Mouse (Mus musculus): ENCODE measurements around the gene Map1b. TPM values are rescaled to one million over a fixed set of nuclear protein-coding genes. Genes with fewer than 3 reads are reported as not detected.
A peak's percentile ranks its signal among the peaks of the same experiment; 100 is the strongest.

Map1b gene
- polyA plus RNA-seq, 1 experiment from 2014 or later, result 31.2 TPM

DNA sequence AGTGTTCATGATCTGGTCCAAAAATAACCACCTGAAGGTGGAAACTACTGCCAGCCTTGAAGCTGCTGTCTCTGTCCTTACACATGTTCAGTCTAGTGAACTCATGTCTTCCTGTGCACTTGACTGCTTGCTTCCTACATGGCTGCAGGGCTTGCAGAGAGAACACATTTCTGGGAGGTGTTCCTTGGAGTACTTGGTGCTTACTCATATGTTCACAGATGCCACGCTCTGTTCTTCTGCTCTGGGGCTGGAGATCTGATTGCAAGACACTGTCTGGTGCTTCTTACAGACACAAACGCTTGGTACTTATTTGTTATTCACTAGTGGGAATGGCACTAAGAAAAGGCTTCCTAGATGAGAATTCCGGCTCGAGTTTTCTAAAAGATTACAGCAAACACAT lies 54.5 kb downstream of the Map1b start:
- Histone ChIP-seq H3K9me3 (ENCODE audit: low read length) (no peaks in the 10 kb centered on the region), H3K9ac (replicated peaks; ENCODE audit: low read depth) (no peak overlapping the region), H3K4me3 (ENCODE audit: low read depth, low read length) (no peak overlapping the region), H3K4me1 (ENCODE audit: insufficient read depth, low read depth, low read length) (no peaks in the 10 kb centered on the region), H3K27me3 (replicated peaks; ENCODE audit: insufficient read depth, low read length) (no peaks in the 10 kb centered on the region), H3K36me3 (ENCODE audit: insufficient read depth, low read length) (no peaks in the 10 kb centered on the region), H3K27ac (ENCODE audit: low read length) (no peak overlapping the region), H3K4me2 (replicated peaks; ENCODE audit: low read depth, low read length) (no peak overlapping the region)
- ATAC-seq (no peak), DNase-seq (ENCODE audit: low spot score) (no peak)
- no peak for TF ChIP-seq CTCF (IDR thresholded peaks at IDR 0.05)
- TF ChIP-seq EP300 (IDR thresholded peaks at IDR 0.05), result no peak
- 88% methylated on average over 4 of the region's 4 CpGs for WGBS

DNA sequence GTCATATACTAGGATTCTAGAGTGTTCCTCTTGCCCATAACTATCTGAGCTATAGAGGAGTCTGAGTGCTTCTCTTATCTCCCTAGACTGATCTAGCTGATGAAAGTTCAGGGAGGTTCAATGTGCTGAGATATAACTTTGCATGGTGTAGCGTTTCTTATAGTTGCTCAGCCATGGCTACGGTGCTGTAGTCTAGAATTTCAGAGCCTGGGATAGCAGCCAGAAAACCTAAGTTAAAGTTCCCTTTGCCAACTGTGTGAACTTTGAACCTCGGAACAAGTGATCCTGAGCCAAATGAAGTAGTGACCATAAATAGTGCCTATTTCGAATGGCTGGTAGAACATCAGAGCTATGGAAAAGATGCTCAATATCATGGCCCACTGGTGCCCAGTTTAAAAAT lies 56.7 kb downstream of the Map1b start:
- no peak overlapping the region for H3K9ac ChIP-seq (replicated peaks; ENCODE audit: low read depth)
- WGBS, result 63% methylated on average over 4 of the region's 4 CpGs

DNA sequence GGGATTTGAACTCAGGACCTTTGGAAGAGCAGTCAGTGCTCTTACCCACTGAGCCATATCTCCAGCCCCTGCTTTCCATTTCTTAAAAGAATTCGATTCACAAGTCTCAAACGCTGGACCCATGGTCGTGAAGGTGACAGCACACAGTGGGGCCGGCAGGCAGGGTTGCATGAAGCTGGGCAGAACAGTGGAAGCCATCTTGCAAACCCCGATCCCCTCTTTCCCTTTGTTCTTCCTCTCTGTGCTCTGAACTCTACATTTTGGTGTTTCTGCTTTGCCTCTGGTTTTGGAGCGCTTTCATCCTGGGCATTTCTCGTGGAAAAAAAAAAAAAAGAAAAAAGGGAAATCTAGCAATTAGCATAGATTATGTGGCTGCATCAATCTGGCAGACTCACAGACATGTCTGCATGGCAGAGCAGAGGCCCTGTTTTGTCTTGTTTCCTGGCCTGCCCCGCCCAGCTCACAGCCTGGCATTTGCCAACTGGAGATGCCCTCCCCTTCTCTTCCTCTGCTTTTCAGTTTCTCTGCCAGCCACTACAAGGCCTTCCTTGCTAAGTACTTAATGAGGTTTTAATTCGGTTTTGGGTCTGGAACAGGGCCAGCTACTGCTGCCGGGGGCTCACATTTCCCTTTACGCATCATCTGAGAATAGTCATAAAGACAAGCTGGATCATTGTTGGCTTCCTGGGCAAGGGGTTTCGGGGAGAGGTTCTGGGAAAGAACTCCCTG lies 57.5 kb downstream of the Map1b start:
- Histone ChIP-seq H3K4me3 (ENCODE audit: low read depth, low read length) (no peak overlapping the region), H3K27ac (ENCODE audit: low read length) (no peak overlapping the region), H3K27me3 (replicated peaks; ENCODE audit: insufficient read depth, low read length) (no peaks in the 10 kb centered on the region), H3K4me1 (ENCODE audit: insufficient read depth, low read depth, low read length) (no peaks in the 10 kb centered on the region), H3K9ac (replicated peaks; ENCODE audit: low read depth) (no peak overlapping the region), H3K36me3 (ENCODE audit: insufficient read depth, low read length) (no peaks in the 10 kb centered on the region), H3K4me2 (replicated peaks; ENCODE audit: low read depth, low read length) (no peak overlapping the region), H3K9me3 (ENCODE audit: low read length) (no peaks in the 10 kb centered on the region)
- WGBS, result 67% methylated on average over 12 of the region's 12 CpGs
- TF ChIP-seq EP300 (IDR thresholded peaks at IDR 0.05), result no peak
- TF ChIP-seq CTCF (IDR thresholded peaks at IDR 0.05), result no peak
- peak; percentile 22 for DNase-seq (ENCODE audit: low spot score)
- ATAC-seq, result no peak

More for the DNA sequence above, 56.7 kb downstream of the Map1b start:
- no peaks in the 10 kb centered on the region for H3K9me3 ChIP-seq (ENCODE audit: low read length)
- TF ChIP-seq EP300 (IDR thresholded peaks at IDR 0.05) (no peak), CTCF (IDR thresholded peaks at IDR 0.05) (no peak)
- H3K27me3 ChIP-seq (replicated peaks; ENCODE audit: insufficient read depth, low read length), result no peaks in the 10 kb centered on the region
- H3K27ac ChIP-seq (ENCODE audit: low read length), result no peak overlapping the region
- no peak overlapping the region for H3K4me2 ChIP-seq (replicated peaks; ENCODE audit: low read depth, low read length)
- DNase-seq (ENCODE audit: low spot score) (no peak), ATAC-seq (no peak)
- no peak overlapping the region for H3K4me3 ChIP-seq (ENCODE audit: low read depth, low read length)
- no peaks in the 10 kb centered on the region for H3K36me3 ChIP-seq (ENCODE audit: insufficient read depth, low read length)
- H3K4me1 ChIP-seq (ENCODE audit: insufficient read depth, low read depth, low read length), result no peaks in the 10 kb centered on the region

DNA sequence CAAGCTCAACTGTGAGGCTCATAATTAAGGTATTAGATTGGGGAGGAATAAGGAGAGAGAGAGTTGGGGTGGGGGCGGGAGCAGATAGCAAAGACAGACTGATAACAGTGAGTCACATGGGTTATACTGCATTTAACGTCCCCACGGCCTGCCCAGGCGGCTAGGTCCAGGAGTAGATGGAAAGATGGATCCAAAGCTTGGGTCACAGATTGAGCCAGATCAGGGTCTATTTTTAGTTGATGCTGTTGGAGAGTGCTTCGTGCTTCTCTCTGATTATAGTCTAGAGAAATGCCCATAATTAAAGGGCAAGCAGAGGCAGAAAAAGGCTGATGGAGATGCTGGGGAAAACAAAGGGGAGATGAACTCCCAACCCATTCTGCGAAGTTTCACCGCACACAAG lies 61.4 kb downstream of the Map1b start:
- Histone ChIP-seq H3K27ac (ENCODE audit: low read length) (no peak overlapping the region), H3K4me3 (ENCODE audit: low read depth, low read length) (no peak overlapping the region), H3K27me3 (replicated peaks; ENCODE audit: insufficient read depth, low read length) (no peaks in the 10 kb centered on the region), H3K9me3 (ENCODE audit: low read length) (no peaks in the 10 kb centered on the region), H3K4me2 (replicated peaks; ENCODE audit: low read depth, low read length) (no peak overlapping the region), H3K4me1 (ENCODE audit: insufficient read depth, low read depth, low read length) (no peaks in the 10 kb centered on the region), H3K36me3 (ENCODE audit: insufficient read depth, low read length) (no peaks in the 10 kb centered on the region), H3K9ac (replicated peaks; ENCODE audit: low read depth) (no peak overlapping the region)
- no peak for ATAC-seq
- TF ChIP-seq CTCF (IDR thresholded peaks at IDR 0.05) (no peak), EP300 (IDR thresholded peaks at IDR 0.05) (no peak)
- 83% methylated on average over 7 of the region's 7 CpGs for WGBS
- no peak for DNase-seq (ENCODE audit: low spot score)

DNA sequence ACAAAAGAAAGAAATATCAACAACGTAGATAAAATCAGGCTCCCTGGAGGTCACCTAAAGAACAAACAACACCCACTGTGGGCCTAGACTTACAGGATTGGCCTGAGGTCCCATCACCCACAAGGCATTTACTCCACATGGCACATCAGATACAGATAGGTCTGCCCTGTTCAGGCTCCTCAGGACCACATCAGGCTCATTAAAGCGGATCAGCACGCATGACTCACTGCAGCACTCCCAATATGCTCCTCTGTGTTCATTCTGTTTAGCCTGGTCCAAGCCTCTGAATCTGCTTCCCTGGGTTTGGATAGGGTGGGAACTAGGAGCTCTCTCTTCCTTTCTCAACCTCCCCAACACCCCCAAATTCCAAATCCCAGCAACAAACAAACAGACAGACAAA lies 63.9 kb downstream of the Map1b start:
- ATAC-seq (no peak), DNase-seq (ENCODE audit: low spot score) (no peak)
- Histone ChIP-seq H3K4me2 (replicated peaks; ENCODE audit: low read depth, low read length) (no peak overlapping the region), H3K27me3 (replicated peaks; ENCODE audit: insufficient read depth, low read length) (no peaks in the 10 kb centered on the region), H3K27ac (ENCODE audit: low read length) (no peak overlapping the region), H3K4me3 (ENCODE audit: low read depth, low read length) (no peak overlapping the region), H3K36me3 (ENCODE audit: insufficient read depth, low read length) (no peaks in the 10 kb centered on the region), H3K4me1 (ENCODE audit: insufficient read depth, low read depth, low read length) (no peaks in the 10 kb centered on the region), H3K9me3 (ENCODE audit: low read length) (no peaks in the 10 kb centered on the region), H3K9ac (replicated peaks; ENCODE audit: low read depth) (no peak overlapping the region)
- no peak for TF ChIP-seq EP300 (IDR thresholded peaks at IDR 0.05)
- TF ChIP-seq CTCF (IDR thresholded peaks at IDR 0.05), result no peak
- WGBS, result 82% methylated on average over 3 of the region's 3 CpGs

DNA sequence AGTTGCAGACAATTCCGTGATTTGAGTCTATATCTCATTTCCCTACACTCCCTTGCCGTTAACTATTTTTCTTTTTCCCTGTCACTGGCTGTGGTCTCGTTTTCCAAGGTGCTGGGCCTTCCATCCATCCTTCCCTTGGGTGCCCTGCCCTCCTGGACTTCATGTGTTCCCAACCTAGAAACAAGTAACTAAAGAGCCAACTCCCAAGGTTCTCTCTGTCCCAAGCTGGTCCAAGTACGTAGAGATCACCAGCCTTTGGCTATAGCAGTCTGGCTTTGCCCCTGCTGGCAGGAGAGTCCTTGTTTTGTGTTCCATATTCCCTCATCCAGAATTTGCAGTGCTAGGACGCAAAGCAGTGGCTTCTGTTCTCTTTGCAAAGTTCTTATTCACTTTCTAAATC lies 65.1 kb downstream of the Map1b start:
- H3K9me3 ChIP-seq (ENCODE audit: low read length), result no peaks in the 10 kb centered on the region
- ATAC-seq (no peak), DNase-seq (ENCODE audit: low spot score) (no peak)
- H3K27me3 ChIP-seq (replicated peaks; ENCODE audit: insufficient read depth, low read length), result no peaks in the 10 kb centered on the region
- no peaks in the 10 kb centered on the region for H3K36me3 ChIP-seq (ENCODE audit: insufficient read depth, low read length)
- H3K9ac ChIP-seq (replicated peaks; ENCODE audit: low read depth), result no peak overlapping the region
- 82% methylated on average over 5 of the region's 5 CpGs for WGBS
- H3K4me2 ChIP-seq (replicated peaks; ENCODE audit: low read depth, low read length), result no peak overlapping the region
- no peaks in the 10 kb centered on the region for H3K4me1 ChIP-seq (ENCODE audit: insufficient read depth, low read depth, low read length)
- no peak for TF ChIP-seq EP300 (IDR thresholded peaks at IDR 0.05)
- no peak for TF ChIP-seq CTCF (IDR thresholded peaks at IDR 0.05)
- no peak overlapping the region for H3K4me3 ChIP-seq (ENCODE audit: low read depth, low read length)
- H3K27ac ChIP-seq (ENCODE audit: low read length), result no peak overlapping the region

Data from lung, postnatal 0 days (tissue).